Comparison of ENCODE assay signal across 8 mouse cellular contexts in genomic region chr16:33696811-33697575, GRCm38 (mm10). TPM values are rescaled to one million over a fixed set of nuclear protein-coding genes. Genes with fewer than 3 reads are reported as not detected.
DNase-seq lines count a peak whose midpoint lies in the region; ATAC-seq and TF ChIP-seq lines count a peak whose summit lies in the region.

No protein-coding gene starts in this region.

- no peak overlapping the region for H3K4me3 ChIP-seq in liver, postnatal 0 days (ENCODE audit: low read depth, low read length)
- no peak overlapping the region for H3K4me3 ChIP-seq in liver, embryonic 12.5 days
- no peak overlapping the region for H3K4me3 ChIP-seq in embryonic facial prominence, embryonic 10.5 days
- no peak overlapping the region for H3K4me3 ChIP-seq in neural tube, embryonic 13.5 days

- H3K4me1 ChIP-seq in liver, postnatal 0 days (ENCODE audit: insufficient read depth): peaks cover 24% of the 10 kb centered on the region
- H3K4me1 ChIP-seq in liver, embryonic 12.5 days: peaks cover 37% of the 10 kb centered on the region
- peaks cover 50% of the 10 kb centered on the region for H3K4me1 ChIP-seq in embryonic facial prominence, embryonic 10.5 days
- H3K4me1 ChIP-seq in neural tube, embryonic 13.5 days (replicated peaks): peaks cover 64% of the 10 kb centered on the region

- WGBS in liver, postnatal 0 days (ENCODE audit: insufficient replicate concordance): 57% methylated on average over 13 of the region's 13 CpGs
- 63% methylated on average over 13 of the region's 13 CpGs for WGBS in liver, embryonic 12.5 days (ENCODE audit: insufficient replicate concordance)
- 74% methylated on average over 13 of the region's 13 CpGs for WGBS in embryonic facial prominence, embryonic 10.5 days
- WGBS in neural tube, embryonic 13.5 days: 60% methylated on average over 13 of the region's 13 CpGs

- DNase-seq in liver, postnatal 0 days: no peak
- no peak for DNase-seq in embryonic facial prominence, embryonic 10.5 days (ENCODE audit: low spot score)
- peak; percentile 62 to 66 for DNase-seq in heart, postnatal 10 days
- peak; percentile 53 to 60 for DNase-seq in kidney, postnatal 36 days
- DNase-seq in left cerebral cortex, postnatal 36 days (ENCODE audit: low spot score in 2 of 2): no peak
- no peak for DNase-seq in right cerebral cortex, adult 2 months (ENCODE audit: low spot score in 2 of 2)

- no peak overlapping the region for H3K27ac ChIP-seq in liver, postnatal 0 days (ENCODE audit: low read depth)
- H3K27ac ChIP-seq in liver, embryonic 12.5 days: no peak overlapping the region
- H3K27ac ChIP-seq in embryonic facial prominence, embryonic 10.5 days (replicated peaks): peak overlapping the region; percentile 69
- peak overlapping the region; percentile 24 for H3K27ac ChIP-seq in neural tube, embryonic 13.5 days (replicated peaks)

- TF ChIP-seq EP300 in liver, postnatal 0 days (IDR thresholded peaks at IDR 0.05; ENCODE audit: low read depth): no peak

- H3K4me2 ChIP-seq in liver, postnatal 0 days (ENCODE audit: low read depth, low read length): no peak overlapping the region
- H3K4me2 ChIP-seq in liver, embryonic 12.5 days: no peak overlapping the region
- no peak overlapping the region for H3K4me2 ChIP-seq in neural tube, embryonic 13.5 days

- ATAC-seq in liver, postnatal 0 days: no peak
- ATAC-seq in liver, embryonic 12.5 days: no peak
- no peak; the same call in 1 of the 2 replicates for ATAC-seq in neural tube, embryonic 13.5 days (ENCODE audit: low read depth)

- intact Hi-C loops in heart, postnatal 10 days (cut with DNase I): no loop called here
- intact Hi-C loops in left cerebral cortex, postnatal 36 days (cut with DNase I): no loop called here

- no peaks in the 10 kb centered on the region; the same call in 1 of the 2 replicates for H3K36me3 ChIP-seq in liver, postnatal 0 days (replicated peaks; ENCODE audit: insufficient read depth, low read length)
- H3K36me3 ChIP-seq in liver, embryonic 12.5 days: 0 out of 2 replicates have a peak, but pooled peaks cover 3% of the 10 kb centered on the region
- peaks cover 17% of the 10 kb centered on the region for H3K36me3 ChIP-seq in embryonic facial prominence, embryonic 10.5 days (replicated peaks)
- H3K36me3 ChIP-seq in neural tube, embryonic 13.5 days: no peaks in the 10 kb centered on the region

- H3K27me3 ChIP-seq in liver, postnatal 0 days (ENCODE audit: insufficient read depth, low read length): no peaks in the 10 kb centered on the region
- H3K27me3 ChIP-seq in liver, embryonic 12.5 days (replicated peaks): no peaks in the 10 kb centered on the region
- no peaks in the 10 kb centered on the region for H3K27me3 ChIP-seq in embryonic facial prominence, embryonic 10.5 days (replicated peaks; ENCODE audit: low read depth, poor library complexity, severe bottlenecking)
- no peaks in the 10 kb centered on the region for H3K27me3 ChIP-seq in neural tube, embryonic 13.5 days

- 0 out of 2 replicates have a peak overlapping the region, but pooled peaks have one; percentile 8 for H3K9ac ChIP-seq in liver, postnatal 0 days (replicated peaks)
- no peak overlapping the region for H3K9ac ChIP-seq in liver, embryonic 12.5 days
- no peak overlapping the region for H3K9ac ChIP-seq in neural tube, embryonic 13.5 days

- H3K9me3 ChIP-seq in liver, postnatal 0 days (ENCODE audit: low read length): no peaks in the 10 kb centered on the region
- H3K9me3 ChIP-seq in liver, embryonic 12.5 days (replicated peaks): no peaks in the 10 kb centered on the region
- H3K9me3 ChIP-seq in embryonic facial prominence, embryonic 10.5 days: no peaks in the 10 kb centered on the region
- no peaks in the 10 kb centered on the region for H3K9me3 ChIP-seq in neural tube, embryonic 13.5 days

- TF ChIP-seq CTCF in liver, postnatal 0 days (IDR thresholded peaks at IDR 0.05; ENCODE audit: low read depth): no peak

RNA-seq across cellular contexts. Expression of gene Heg1, which starts 12.8 kb away (rescaled TPM):
- polyA plus RNA-seq in liver, postnatal 0 days (2015; fragmentation: Nextera tagmentation; extraction: Ambion mirVana): 4.4 and 4.7 TPM in 2 replicates
- polyA plus RNA-seq in liver, embryonic 12.5 days (2016; fragmentation: Nextera tagmentation; extraction: Ambion mirVana): 8.5 and 8.9 TPM in 2 replicates
- 11.8 and 15.0 TPM in 2 replicates for polyA plus RNA-seq in embryonic facial prominence, embryonic 10.5 days (2016; fragmentation: Nextera tagmentation; extraction: Ambion mirVana)
- 100 to 1,000 TPM; 234 to 263 TPM for total RNA-seq in heart, postnatal 10 days (2021)
- polyA plus RNA-seq in neural tube, embryonic 13.5 days (2015; fragmentation: Nextera tagmentation; extraction: Ambion mirVana): 9.6 and 12.6 TPM in 2 replicates
- 10 to 100 TPM; 28.8 to 36.7 TPM for total RNA-seq in left cerebral cortex, postnatal 36 days (2021)

Comparison
In these comparisons a context has a peak if more than half of its experiments do, and no peak if none do; other contexts are left out.
1. DNase-seq: peak in heart, postnatal 10 days (2 of 2) and kidney, postnatal 36 days (2 of 2); none in liver, postnatal 0 days (single experiment), embryonic facial prominence, embryonic 10.5 days (single experiment), left cerebral cortex, postnatal 36 days (0 of 2) and right cerebral cortex, adult 2 months (0 of 2).
2. H3K27ac ChIP-seq: peak in embryonic facial prominence, embryonic 10.5 days (single experiment) and neural tube, embryonic 13.5 days (single experiment); none in liver, postnatal 0 days (single experiment) and liver, embryonic 12.5 days (single experiment).